Mouse (Mus musculus) CD4-positive naive resting alpha-beta T cell, adult 57 days (primary cell): ENCODE measurements around the gene Cyp3a44. TPM values are rescaled to one million over a fixed set of nuclear protein-coding genes. Genes with fewer than 3 reads are reported as not detected.

Experiments used
- total RNA-seq: library from RNA; stranded (reverse); gene quantifications from one replicate; pipeline ENCODE4 v1.2.4, GENCODE M21; 2023

Gene Cyp3a44
- not detected for total RNA-seq

GRCm38 (mm10) chr5:145805796-145806195 lies at the start of gene Cyp3a44:
Gene Cyp3a44 (minus strand): TSS chr5:145805874.

Other genes starting within 250 kb of the Cyp3a44 start
- not detected for gene Cyp3a41b, start 221.1 kb downstream of the Cyp3a44 start, total RNA-seq
- gene Cyp3a41a, start 85.7 kb downstream of the Cyp3a44 start, total RNA-seq = not detected
- not detected for gene Cyp3a11, start 74.1 kb upstream of the Cyp3a44 start, total RNA-seq
- gene Cyp3a25, start 203.7 kb upstream of the Cyp3a44 start, total RNA-seq = not detected